In the genomic region with DNA sequence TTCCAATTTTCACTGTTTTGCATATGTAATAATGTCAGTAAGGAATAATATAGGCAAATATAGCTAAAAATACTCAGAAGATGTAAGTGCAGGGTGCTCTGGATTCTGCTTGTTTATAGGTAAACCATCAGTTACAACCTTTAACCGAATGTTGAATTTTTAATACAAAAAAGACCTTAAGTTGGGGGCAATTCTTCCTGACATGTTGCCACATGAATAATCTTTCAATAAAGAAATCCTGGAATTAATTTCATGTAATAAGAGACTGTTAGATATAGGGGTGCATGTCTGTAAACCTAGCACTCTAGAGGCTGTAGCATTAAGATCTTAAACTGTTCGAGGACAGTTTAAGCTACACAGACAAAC, we compare ENCODE assay signal across 9 mouse cellular contexts. TPM values are rescaled to one million over a fixed set of nuclear protein-coding genes. Genes with fewer than 3 reads are reported as not detected.
DNase-seq lines count a peak whose midpoint lies in the region; ATAC-seq and TF ChIP-seq lines count a peak whose summit lies in the region.
"Had no signal": no experiment of that assay in that cellular context is flagged by ENCODE, and none has a peak within 500 bp of the region (broad histone marks: within the 10 kb centered on the region; RNA-seq: fewer than 3 reads in every experiment).

No protein-coding gene starts in this region.

- TF ChIP-seq POLR2A in heart, adult 2 months (IDR thresholded peaks at IDR 0.05; ENCODE audit: insufficient read depth, low read depth, low read length), result no peak
- no peak for TF ChIP-seq POLR2A in spleen, adult 2 months (IDR thresholded peaks at IDR 0.05; ENCODE audit: low read depth, low read length)

- intact Hi-C loops in heart, adult 2 months (cut with DNase I), result loop anchor here (2.0 kb wide), 1 partner anchor 115 kb away; no protein-coding TSS in a partner anchor

- peaks cover 11% of the 10 kb centered on the region for H3K4me1 ChIP-seq in heart, adult 2 months (ENCODE audit: control insufficient read depth, insufficient read depth, low read length)
- peaks cover 9% of the 10 kb centered on the region for H3K4me1 ChIP-seq in spleen, adult 2 months (ENCODE audit: control insufficient read depth, insufficient read depth, insufficient read length)
- H3K4me1 ChIP-seq in liver, embryonic 11.5 days (replicated peaks; ENCODE audit: control insufficient read depth, insufficient read depth, low read length), result peaks cover 8% of the 10 kb centered on the region
- H3K4me1 ChIP-seq in stomach, postnatal 0 days (replicated peaks; ENCODE audit: control insufficient read depth, insufficient read depth), result no peaks in the 10 kb centered on the region

- no peaks in the 10 kb centered on the region for H3K9me3 ChIP-seq in liver, embryonic 11.5 days (ENCODE audit: control insufficient read depth, low read length)
- H3K9me3 ChIP-seq in stomach, postnatal 0 days (ENCODE audit: control insufficient read depth, low read length), result no peaks in the 10 kb centered on the region

- no peak for DNase-seq in heart, adult 2 months
- DNase-seq in heart, adult 9 months (ENCODE audit: low spot score in 2 of 2), result no peak
- DNase-seq in spleen, adult 2 months (ENCODE audit: low read depth in 1 of 2, low spot score in 2 of 2), result no peak
- no peak for DNase-seq in spleen, postnatal 14 days (ENCODE audit: low spot score in 2 of 2)
- no peak for DNase-seq in liver, embryonic 11.5 days (ENCODE audit: low spot score)
- DNase-seq in stomach, postnatal 0 days (ENCODE audit: low spot score), result no peak
- DNase-seq in adrenal gland, adult 8-10 months, result no peak
- DNase-seq in embryo, embryonic 9.5 days (ENCODE audit: extremely low spot score), result no peak

- peak overlapping the region; percentile 65 for H3K4me3 ChIP-seq in heart, adult 2 months
- peak overlapping the region; percentile 97; the same call in 1 of the 2 replicates for H3K4me3 ChIP-seq in spleen, adult 2 months (ENCODE audit: extremely low read depth, insufficient read depth, insufficient read length)
- peak overlapping the region; percentile 86 for H3K4me3 ChIP-seq in liver, embryonic 11.5 days (ENCODE audit: low read depth, low read length)
- H3K4me3 ChIP-seq in stomach, postnatal 0 days (ENCODE audit: low read depth, low read length), result peak overlapping the region; percentile 91

- H3K27ac ChIP-seq in heart, adult 2 months, result no peak overlapping the region
- H3K27ac ChIP-seq in spleen, adult 2 months (ENCODE audit: insufficient read depth, low read length), result no peak overlapping the region
- H3K27ac ChIP-seq in liver, embryonic 11.5 days (ENCODE audit: low read depth, low read length), result no peak overlapping the region
- no peak overlapping the region for H3K27ac ChIP-seq in stomach, postnatal 0 days (replicated peaks)

- no peak for ATAC-seq in liver, embryonic 11.5 days (replicated peaks; ENCODE audit: low FRiP score)
- no peak for ATAC-seq in stomach, postnatal 0 days (ENCODE audit: low FRiP score, low TSS enrichment)

- H3K79me2 ChIP-seq in heart, adult 2 months (replicated peaks; ENCODE audit: control insufficient read depth, insufficient read depth, low read length), result peaks cover 8% of the 10 kb centered on the region

- no peak for TF ChIP-seq EP300 in heart, adult 2 months (IDR thresholded peaks at IDR 0.05; ENCODE audit: insufficient read depth, low read depth, low read length)
- TF ChIP-seq EP300 in stomach, postnatal 0 days (optimal IDR thresholded peaks at IDR 0.05), result no peak

- no peak for TF ChIP-seq CTCF in heart, adult 2 months (IDR thresholded peaks at IDR 0.05)
- TF ChIP-seq CTCF in spleen, adult 2 months (IDR thresholded peaks at IDR 0.05; ENCODE audit: extremely low read depth, insufficient read depth, insufficient read length, insufficient replicate concordance), result no peak
- TF ChIP-seq CTCF in stomach, postnatal 0 days (IDR thresholded peaks at IDR 0.05; ENCODE audit: low read depth), result no peak

- H3K27me3 ChIP-seq in heart, adult 2 months (ENCODE audit: control insufficient read depth, insufficient read depth, low read length), result no peaks in the 10 kb centered on the region
- no peaks in the 10 kb centered on the region for H3K27me3 ChIP-seq in spleen, adult 2 months (ENCODE audit: control insufficient read depth, insufficient read depth, low read length)
- H3K27me3 ChIP-seq in liver, embryonic 11.5 days (replicated peaks; ENCODE audit: control insufficient read depth, insufficient read depth, low read length), result no peaks in the 10 kb centered on the region
- H3K27me3 ChIP-seq in stomach, postnatal 0 days (ENCODE audit: control insufficient read depth, insufficient read depth, low read length), result no peaks in the 10 kb centered on the region

- peak overlapping the region; percentile 94 for H3K4me2 ChIP-seq in liver, embryonic 11.5 days
- H3K4me2 ChIP-seq in stomach, postnatal 0 days (replicated peaks; ENCODE audit: low read depth), result peak overlapping the region; percentile 88

- H3K9ac ChIP-seq in heart, adult 2 months (ENCODE audit: low read depth, low read length), result no peak overlapping the region; the same call in 1 of the 2 replicates
- peak overlapping the region; percentile 91 for H3K9ac ChIP-seq in liver, embryonic 11.5 days (ENCODE audit: low read depth, low read length)
- no peak overlapping the region for H3K9ac ChIP-seq in stomach, postnatal 0 days (ENCODE audit: low read length)

- WGBS in heart, adult 2 months, result 24% methylated on average over 2 of the region's 2 CpGs
- 25% methylated on average over 2 of the region's 2 CpGs for WGBS in spleen, adult 2 months
- 40% methylated on average over 2 of the region's 2 CpGs for WGBS in liver, embryonic 11.5 days
- WGBS in stomach, postnatal 0 days, result 32% methylated on average over 2 of the region's 2 CpGs

- H3K36me3 ChIP-seq in heart, adult 2 months (ENCODE audit: control insufficient read depth, insufficient read depth, low read length), result peaks cover 17% of the 10 kb centered on the region
- no peaks in the 10 kb centered on the region for H3K36me3 ChIP-seq in spleen, adult 2 months (ENCODE audit: control insufficient read depth, insufficient read depth, low read length)
- H3K36me3 ChIP-seq in liver, embryonic 11.5 days (ENCODE audit: control insufficient read depth, insufficient read depth, low read length), result no peaks in the 10 kb centered on the region
- H3K36me3 ChIP-seq in stomach, postnatal 0 days (ENCODE audit: control insufficient read depth, insufficient read depth, low read length), result no peaks in the 10 kb centered on the region

RNA-seq across cellular contexts. Expression of a gene that starts 0.3 kb away (rescaled TPM):
- total RNA-seq in heart, adult 2 months (2021), result under 1 TPM; 0.23 to 0.41 TPM
- 0.21 and 0.23 TPM in 2 replicates for polyA plus RNA-seq in heart, adult 2 months (2012; rRNA removed)
- polyA plus RNA-seq in spleen, adult 2 months (2012; rRNA removed), result 1.5 and 4.2 TPM in 2 replicates
- 0.48 and 0.65 TPM in 2 replicates for polyA plus RNA-seq in liver, embryonic 11.5 days (2014; fragmentation: Nextera tagmentation; extraction: Ambion mirVana)
- polyA plus RNA-seq in stomach, postnatal 0 days (2015; fragmentation: Nextera tagmentation; extraction: Ambion mirVana), result 2.0 and 2.6 TPM in 2 replicates
- under 1 TPM; 0.37 to 0.65 (median 0.47) TPM for total RNA-seq in adrenal gland, adult 8-10 months (2022)
- total RNA-seq: hematopoietic stem cell, adult 5-6 weeks had no signal

RNA-seq across cellular contexts. Expression of a gene that starts 1.2 kb away (rescaled TPM):
- 10 to 100 TPM; 34.8 to 36.7 TPM for total RNA-seq in heart, adult 2 months (2021)
- 7.1 and 17.7 TPM in 2 replicates for polyA plus RNA-seq in heart, adult 2 months (2012; rRNA removed)
- polyA plus RNA-seq in spleen, adult 2 months (2012; rRNA removed), result 8.5 and 22.1 TPM in 2 replicates
- polyA plus RNA-seq in liver, embryonic 11.5 days (2014; fragmentation: Nextera tagmentation; extraction: Ambion mirVana), result 11.4 and 13.4 TPM in 2 replicates
- polyA plus RNA-seq in stomach, postnatal 0 days (2015; fragmentation: Nextera tagmentation; extraction: Ambion mirVana), result 11.8 and 12.5 TPM in 2 replicates
- total RNA-seq in adrenal gland, adult 8-10 months (2022), result 10 to 100 TPM; 15.9 to 22.7 (median 19.1) TPM

RNA-seq across cellular contexts. Expression of a gene that starts 23.1 kb away (rescaled TPM):
- 10 to 100 TPM; 37.0 to 39.2 TPM for total RNA-seq in heart, adult 2 months (2021)
- polyA plus RNA-seq in heart, adult 2 months (2012; rRNA removed), result 9.5 and 20.7 TPM in 2 replicates
- 27.9 and 29.5 TPM in 2 replicates for polyA plus RNA-seq in spleen, adult 2 months (2012; rRNA removed)
- polyA plus RNA-seq in liver, embryonic 11.5 days (2014; fragmentation: Nextera tagmentation; extraction: Ambion mirVana), result 74.2 and 82.2 TPM in 2 replicates
- 48.1 and 48.2 TPM in 2 replicates for polyA plus RNA-seq in stomach, postnatal 0 days (2015; fragmentation: Nextera tagmentation; extraction: Ambion mirVana)
- 10 to 100 TPM; 46.6 to 59.2 (median 54.2) TPM for total RNA-seq in adrenal gland, adult 8-10 months (2022)
